Comparison of ENCODE assay signal across 9 mouse cellular contexts in the genomic region with DNA sequence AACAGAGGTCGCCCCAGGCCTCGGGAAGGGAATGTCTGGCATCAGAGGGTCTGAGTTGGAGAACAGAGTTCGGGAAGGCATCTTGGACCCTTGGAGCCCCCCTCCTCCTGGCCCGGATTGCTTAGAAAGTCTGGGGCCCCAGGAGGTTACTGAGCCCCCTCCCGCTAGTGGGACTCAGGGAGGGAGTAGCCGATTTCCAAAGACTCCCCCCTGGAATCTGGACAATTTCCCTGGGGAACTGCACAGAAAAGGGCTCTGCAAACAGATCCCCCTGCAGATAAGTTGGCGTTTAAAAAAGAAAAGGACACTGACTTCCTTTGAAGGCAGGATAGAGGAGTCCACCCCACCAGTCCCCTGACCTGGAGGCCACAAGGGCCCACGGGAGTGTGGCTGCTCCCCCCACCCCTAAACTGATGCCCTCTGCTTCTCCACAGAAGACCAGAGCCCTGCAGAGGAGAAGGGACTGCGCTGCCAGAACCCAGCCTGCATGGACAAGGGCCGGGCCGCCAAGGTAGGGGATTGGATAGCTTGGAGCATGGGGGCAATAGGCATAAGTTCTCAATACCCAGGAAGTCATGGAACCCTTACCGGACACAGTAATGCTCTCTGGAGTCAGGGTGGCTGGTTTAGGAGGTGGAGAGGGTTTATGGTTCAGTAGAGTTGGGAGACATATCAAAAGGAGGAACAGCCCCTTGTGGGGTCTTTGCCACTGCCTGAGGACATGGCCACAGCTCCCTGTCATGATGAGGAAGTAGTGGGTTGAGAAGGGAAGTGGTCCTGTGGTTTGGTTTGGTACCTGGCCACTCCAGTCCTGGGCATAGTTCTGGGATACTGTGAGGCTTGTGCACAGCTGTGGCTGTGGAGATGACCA. TPM values are rescaled to one million over a fixed set of nuclear protein-coding genes. Genes with fewer than 3 reads are reported as not detected.
DNase-seq lines count a peak whose midpoint lies in the region; ATAC-seq and TF ChIP-seq lines count a peak whose summit lies in the region.
"Had no signal": no experiment of that assay in that cellular context is flagged by ENCODE, and none has a peak within 500 bp of the region (broad histone marks: within the 10 kb centered on the region; RNA-seq: fewer than 3 reads in every experiment).

No protein-coding gene starts in this region.

- H3K36me3 ChIP-seq in kidney, embryonic 14.5 days (ENCODE audit: control insufficient read depth, insufficient read depth, low read length) = peaks cover 14% of the 10 kb centered on the region; the same call in 1 of the 2 replicates
- no peaks in the 10 kb centered on the region for H3K36me3 ChIP-seq in hindbrain, embryonic 16.5 days (ENCODE audit: control insufficient read depth, insufficient read depth, low read length)
- no peaks in the 10 kb centered on the region for H3K36me3 ChIP-seq in midbrain, postnatal 0 days (ENCODE audit: insufficient read depth, low read length)

- no peak for DNase-seq in kidney, adult 18-20 months
- no peak for DNase-seq in midbrain, postnatal 0 days (ENCODE audit: low spot score)
- DNase-seq in urinary bladder, adult 18-20 months (ENCODE audit: low spot score in 2 of 2) = no peak
- no peak for DNase-seq in ovary, postnatal 10 days (ENCODE audit: low spot score)
- no peak for DNase-seq in embryo, embryonic 10 days (ENCODE audit: low spot score)

- peak overlapping the region; percentile 87 for H3K4me2 ChIP-seq in kidney, embryonic 14.5 days (replicated peaks; ENCODE audit: low read depth, low read length)
- H3K4me2 ChIP-seq in hindbrain, embryonic 16.5 days (ENCODE audit: low read length) = peak overlapping the region; percentile 92
- peak overlapping the region; percentile 87 for H3K4me2 ChIP-seq in midbrain, postnatal 0 days (ENCODE audit: low read depth, low read length, poor library complexity, severe bottlenecking)

- peak; percentile 9; the same call in 1 of the 2 replicates for ATAC-seq in kidney, embryonic 14.5 days (ENCODE audit: low FRiP score, low TSS enrichment)
- ATAC-seq in hindbrain, embryonic 16.5 days = 0 out of 2 replicates have a peak, but pooled peaks have one; percentile 28
- no peak for ATAC-seq in midbrain, postnatal 0 days (ENCODE audit: low FRiP score)

- peak overlapping the region; percentile 84 for H3K4me3 ChIP-seq in kidney, embryonic 14.5 days (ENCODE audit: low read length)
- H3K4me3 ChIP-seq in brown adipose tissue, adult 24 weeks (ENCODE audit: insufficient read depth, low read depth, low read length) = peak overlapping the region; percentile 97
- peak overlapping the region; percentile 80 for H3K4me3 ChIP-seq in hindbrain, embryonic 16.5 days (ENCODE audit: low read length)
- H3K4me3 ChIP-seq in midbrain, postnatal 0 days (ENCODE audit: low read depth, low read length) = peak overlapping the region; percentile 61

- no peak for TF ChIP-seq CTCF in midbrain, postnatal 0 days (IDR thresholded peaks at IDR 0.05)

- H3K27me3 ChIP-seq in kidney, embryonic 14.5 days (ENCODE audit: control insufficient read depth, insufficient read depth, low read length) = no peaks in the 10 kb centered on the region; the same call in 1 of the 2 replicates
- H3K27me3 ChIP-seq in hindbrain, embryonic 16.5 days (replicated peaks; ENCODE audit: control insufficient read depth, insufficient read depth, low read length) = no peaks in the 10 kb centered on the region
- H3K27me3 ChIP-seq in midbrain, postnatal 0 days (ENCODE audit: insufficient read depth, low read length) = no peaks in the 10 kb centered on the region

- peaks cover 22% of the 10 kb centered on the region for H3K4me1 ChIP-seq in kidney, embryonic 14.5 days (ENCODE audit: control insufficient read depth, insufficient read depth, low read length)
- H3K4me1 ChIP-seq in brown adipose tissue, adult 24 weeks (ENCODE audit: control insufficient read depth, insufficient read depth, insufficient read length, low read length) = peaks cover 7% of the 10 kb centered on the region
- H3K4me1 ChIP-seq in hindbrain, embryonic 16.5 days (ENCODE audit: control insufficient read depth, insufficient read depth, low read depth, low read length) = peaks cover 25% of the 10 kb centered on the region
- H3K4me1 ChIP-seq in midbrain, postnatal 0 days (ENCODE audit: insufficient read depth, low read length) = peaks cover 14% of the 10 kb centered on the region; the same call in 1 of the 2 replicates

- H3K27ac ChIP-seq in kidney, embryonic 14.5 days (ENCODE audit: low read depth, low read length) = peak overlapping the region; percentile 59
- no peak overlapping the region for H3K27ac ChIP-seq in brown adipose tissue, adult 24 weeks (replicated peaks; ENCODE audit: low read depth, low read length)
- no peak overlapping the region; the same call in 1 of the 2 replicates for H3K27ac ChIP-seq in hindbrain, embryonic 16.5 days (ENCODE audit: low read depth, low read length)
- H3K27ac ChIP-seq in midbrain, postnatal 0 days (ENCODE audit: low read depth, low read length) = no peak overlapping the region; the same call in 1 of the 2 replicates
- H3K27ac ChIP-seq: macrophage had no signal

- H3K9me3 ChIP-seq in kidney, embryonic 14.5 days (ENCODE audit: control insufficient read depth, low read length) = no peaks in the 10 kb centered on the region
- no peaks in the 10 kb centered on the region for H3K9me3 ChIP-seq in hindbrain, embryonic 16.5 days (ENCODE audit: control insufficient read depth, low read length)
- no peaks in the 10 kb centered on the region for H3K9me3 ChIP-seq in midbrain, postnatal 0 days (ENCODE audit: low read length)

- H3K9ac ChIP-seq in kidney, embryonic 14.5 days (ENCODE audit: low read depth, low read length) = peak overlapping the region; percentile 88
- peak overlapping the region; percentile 93 for H3K9ac ChIP-seq in hindbrain, embryonic 16.5 days (ENCODE audit: low read depth, low read length)
- H3K9ac ChIP-seq in midbrain, postnatal 0 days (replicated peaks; ENCODE audit: low read length, poor library complexity, severe bottlenecking) = peak overlapping the region; percentile 85

- WGBS in kidney, embryonic 14.5 days = 5% methylated on average over 12 of the region's 12 CpGs
- WGBS in hindbrain, embryonic 16.5 days = 5% methylated on average over 12 of the region's 12 CpGs
- WGBS in midbrain, postnatal 0 days = 4% methylated on average over 12 of the region's 12 CpGs

RNA-seq across cellular contexts. Expression of a gene that starts 15.1 kb away (rescaled TPM):
- 10.4 and 16.1 TPM in 2 replicates for polyA plus RNA-seq in kidney, embryonic 14.5 days (2014; fragmentation: Nextera tagmentation; extraction: Ambion mirVana)
- polyA plus RNA-seq in brown adipose tissue, adult 24 weeks (2012; ENCODE audit: insufficient read depth, insufficient read length, missing spikeins) = 2.3 and 5.7 TPM in 2 replicates
- 13.8 and 16.4 TPM in 2 replicates for polyA plus RNA-seq in hindbrain, embryonic 16.5 days (2015; fragmentation: Nextera tagmentation; extraction: Ambion mirVana)
- total RNA-seq in midbrain, postnatal 0 days (2014; rRNA removed) = 17.6 and 33.5 TPM in 2 replicates
- 13.0 and 15.1 TPM in 2 replicates for polyA plus RNA-seq in midbrain, postnatal 0 days (2015; fragmentation: Nextera tagmentation; extraction: Ambion mirVana)

RNA-seq across cellular contexts. Expression of a gene that starts 28.3 kb away (rescaled TPM):
- polyA plus RNA-seq in kidney, embryonic 14.5 days (2014; fragmentation: Nextera tagmentation; extraction: Ambion mirVana) = 0.57 and 1.9 TPM in 2 replicates
- polyA plus RNA-seq in brown adipose tissue, adult 24 weeks (2012; ENCODE audit: insufficient read depth, insufficient read length, missing spikeins) = 1.9 TPM in 1 of 2 replicates, not detected in the other
- 0.80 and 1.1 TPM in 2 replicates for polyA plus RNA-seq in hindbrain, embryonic 16.5 days (2015; fragmentation: Nextera tagmentation; extraction: Ambion mirVana)
- 0.99 and 2.0 TPM in 2 replicates for total RNA-seq in midbrain, postnatal 0 days (2014; rRNA removed)
- 0.38 and 0.49 TPM in 2 replicates for polyA plus RNA-seq in midbrain, postnatal 0 days (2015; fragmentation: Nextera tagmentation; extraction: Ambion mirVana)

RNA-seq across cellular contexts. Expression of a gene that starts 48.3 kb away (rescaled TPM):
- polyA plus RNA-seq in kidney, embryonic 14.5 days (2014; fragmentation: Nextera tagmentation; extraction: Ambion mirVana) = 26.1 and 47.3 TPM in 2 replicates
- 5.0 and 5.3 TPM in 2 replicates for polyA plus RNA-seq in brown adipose tissue, adult 24 weeks (2012; ENCODE audit: insufficient read depth, insufficient read length, missing spikeins)
- polyA plus RNA-seq in hindbrain, embryonic 16.5 days (2015; fragmentation: Nextera tagmentation; extraction: Ambion mirVana) = 18.7 and 23.0 TPM in 2 replicates
- total RNA-seq in midbrain, postnatal 0 days (2014; rRNA removed) = 22.5 and 27.4 TPM in 2 replicates
- polyA plus RNA-seq in midbrain, postnatal 0 days (2015; fragmentation: Nextera tagmentation; extraction: Ambion mirVana) = 17.5 and 19.0 TPM in 2 replicates

RNA-seq across cellular contexts. Expression of a gene that starts 49.1 kb away (rescaled TPM):
- 0.39 and 0.77 TPM in 2 replicates for polyA plus RNA-seq in kidney, embryonic 14.5 days (2014; fragmentation: Nextera tagmentation; extraction: Ambion mirVana)
- not detected in 2 replicates for polyA plus RNA-seq in brown adipose tissue, adult 24 weeks (2012; ENCODE audit: insufficient read depth, insufficient read length, missing spikeins)
- 1.9 and 2.0 TPM in 2 replicates for polyA plus RNA-seq in hindbrain, embryonic 16.5 days (2015; fragmentation: Nextera tagmentation; extraction: Ambion mirVana)
- total RNA-seq in midbrain, postnatal 0 days (2014; rRNA removed) = 0.11 and 1.5 TPM in 2 replicates
- 1.6 TPM in 2 replicates for polyA plus RNA-seq in midbrain, postnatal 0 days (2015; fragmentation: Nextera tagmentation; extraction: Ambion mirVana)
- polyA plus RNA-seq: macrophage had no signal

RNA-seq across cellular contexts. Expression of a gene that starts 60.0 kb away (rescaled TPM):
- 19.0 and 24.4 TPM in 2 replicates for polyA plus RNA-seq in kidney, embryonic 14.5 days (2014; fragmentation: Nextera tagmentation; extraction: Ambion mirVana)
- 1.8 and 3.2 TPM in 2 replicates for polyA plus RNA-seq in brown adipose tissue, adult 24 weeks (2012; ENCODE audit: insufficient read depth, insufficient read length, missing spikeins)
- polyA plus RNA-seq in hindbrain, embryonic 16.5 days (2015; fragmentation: Nextera tagmentation; extraction: Ambion mirVana) = 18.1 and 20.9 TPM in 2 replicates
- 7.8 and 8.9 TPM in 2 replicates for total RNA-seq in midbrain, postnatal 0 days (2014; rRNA removed)
- polyA plus RNA-seq in midbrain, postnatal 0 days (2015; fragmentation: Nextera tagmentation; extraction: Ambion mirVana) = 17.0 and 20.6 TPM in 2 replicates
